Mouse (Mus musculus): Measurements from ENCODE around the gene Shisa6. TPM values are rescaled to one million over a fixed set of nuclear protein-coding genes. Genes with fewer than 3 reads are reported as not detected.

Shisa6 gene
- polyA plus RNA-seq (2012) = not detected in 2 replicates

DNA sequence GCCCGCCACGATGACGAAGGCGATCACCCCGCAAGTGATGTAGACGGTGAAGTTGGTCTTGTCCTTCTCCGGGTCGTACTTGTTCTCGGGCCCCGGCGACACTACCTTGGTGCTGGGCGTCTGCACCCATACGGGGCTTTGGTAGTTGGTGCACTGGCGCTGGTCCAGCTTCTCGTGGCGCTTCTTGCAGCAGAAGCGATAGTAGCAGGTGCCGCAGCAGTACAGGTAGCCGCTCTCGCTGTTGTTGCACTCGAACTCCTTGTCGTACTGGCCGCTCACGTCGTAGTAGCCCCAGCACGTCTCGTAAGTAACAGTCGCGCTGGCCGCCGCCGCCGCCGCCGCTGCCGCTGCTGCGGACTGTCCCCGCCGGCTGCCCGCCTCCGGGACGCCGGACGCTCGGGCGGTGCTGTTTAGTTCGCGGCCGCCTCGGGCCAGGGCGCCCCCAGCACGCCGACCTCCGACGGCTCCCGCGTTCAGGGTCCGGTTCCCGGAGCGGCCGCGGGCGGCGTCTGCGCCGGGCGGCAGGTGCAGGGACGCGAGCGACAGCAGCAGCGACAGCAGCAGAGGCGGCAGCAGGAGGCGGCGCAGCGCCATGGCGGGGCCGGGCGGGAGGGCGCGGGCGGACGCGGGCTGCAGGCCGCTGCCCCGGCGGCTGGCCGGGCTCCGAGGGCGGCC, at the start of gene Shisa6:
Shisa6 (minus strand) TSS at position 594 of the 675 bp plus-strand sequence.
- no peak for TF ChIP-seq GATA1 (IDR thresholded peaks at IDR 0.05; ENCODE audit: low read length)

DNA sequence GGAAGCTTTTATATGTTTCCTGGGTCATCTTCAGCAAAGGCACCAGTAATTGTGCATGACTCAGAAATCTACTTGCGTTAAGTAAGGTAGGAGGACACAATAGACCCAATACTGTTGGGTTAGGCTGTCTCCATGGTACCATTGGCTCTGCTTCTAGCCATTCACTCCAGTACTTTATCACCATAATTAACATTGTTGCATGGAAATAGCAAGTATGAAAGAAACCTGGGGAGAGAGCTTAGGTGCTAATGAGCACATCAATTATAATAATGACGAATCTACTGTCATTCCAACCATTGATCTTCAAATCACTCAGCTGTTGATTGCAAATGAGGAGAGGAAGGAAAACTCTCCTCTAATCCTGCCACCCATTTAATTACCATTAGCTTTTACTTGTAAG, 48.1 kb upstream of the Shisa6 start:
- TF ChIP-seq GATA1 (IDR thresholded peaks at IDR 0.05; ENCODE audit: low read length) = no peak

DNA sequence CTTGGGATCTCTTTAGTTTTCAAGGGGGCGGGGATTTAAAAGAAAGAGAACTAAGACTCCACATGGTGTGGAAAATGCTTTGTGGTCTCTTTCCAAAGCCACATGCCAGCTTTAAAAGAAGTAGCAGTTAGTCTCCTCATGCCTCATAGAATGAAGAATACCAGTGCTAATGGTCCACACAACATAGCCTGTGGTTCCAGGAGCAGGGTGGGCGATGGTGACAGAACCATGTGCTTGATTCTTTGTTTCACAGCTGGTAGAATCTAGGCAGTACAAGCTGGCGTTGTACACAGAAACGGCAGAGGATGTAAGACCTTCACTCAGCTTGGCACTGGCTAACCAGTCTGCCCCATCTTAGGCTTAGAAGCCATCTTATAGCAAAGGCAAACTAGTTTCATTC, 43.3 kb upstream of the Shisa6 start:
- TF ChIP-seq GATA1 (IDR thresholded peaks at IDR 0.05; ENCODE audit: low read length) = no peak

DNA sequence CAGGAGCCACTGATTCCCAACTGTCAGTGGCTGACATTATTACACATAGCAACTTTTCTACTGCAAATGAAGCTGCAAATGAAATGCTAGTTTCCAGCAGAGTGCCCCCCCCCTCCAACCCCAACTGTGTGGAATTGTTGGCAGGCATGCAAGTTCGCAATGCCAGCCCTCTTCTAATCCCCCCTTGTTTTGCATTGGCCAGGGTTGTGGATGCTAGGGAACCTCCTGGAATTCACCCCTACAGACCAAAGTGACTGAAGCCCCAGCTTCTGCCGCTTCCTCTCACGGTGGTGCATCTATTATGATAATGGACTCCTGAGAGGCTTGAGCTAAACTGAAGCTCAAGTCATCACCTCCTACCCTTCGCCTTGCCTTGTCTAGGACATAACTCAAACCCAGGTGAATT, 42.6 kb upstream of the Shisa6 start:
- TF ChIP-seq GATA1 (IDR thresholded peaks at IDR 0.05; ENCODE audit: low read length) = no peak

DNA sequence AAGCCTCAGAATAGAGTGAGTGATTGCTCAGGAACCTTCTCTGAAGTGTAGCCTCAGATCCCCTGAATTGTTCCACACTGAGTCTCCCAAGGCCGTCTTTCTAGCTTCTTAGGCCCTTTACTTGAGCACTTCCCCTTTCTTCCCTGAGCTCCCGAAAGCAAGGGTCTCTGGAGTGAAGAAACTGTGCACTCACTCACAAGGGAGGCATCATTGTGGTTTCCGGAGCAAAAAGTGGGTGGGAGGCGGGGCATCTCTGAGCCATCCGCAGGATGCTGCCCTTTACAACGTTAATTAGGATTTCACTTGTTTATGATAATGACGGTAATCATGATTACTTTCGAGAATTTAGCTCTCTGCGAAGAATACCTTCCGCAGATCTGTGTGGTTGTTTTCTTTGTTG, 41.6 kb upstream of the Shisa6 start:
- no peak for TF ChIP-seq GATA1 (IDR thresholded peaks at IDR 0.05; ENCODE audit: low read length)

DNA sequence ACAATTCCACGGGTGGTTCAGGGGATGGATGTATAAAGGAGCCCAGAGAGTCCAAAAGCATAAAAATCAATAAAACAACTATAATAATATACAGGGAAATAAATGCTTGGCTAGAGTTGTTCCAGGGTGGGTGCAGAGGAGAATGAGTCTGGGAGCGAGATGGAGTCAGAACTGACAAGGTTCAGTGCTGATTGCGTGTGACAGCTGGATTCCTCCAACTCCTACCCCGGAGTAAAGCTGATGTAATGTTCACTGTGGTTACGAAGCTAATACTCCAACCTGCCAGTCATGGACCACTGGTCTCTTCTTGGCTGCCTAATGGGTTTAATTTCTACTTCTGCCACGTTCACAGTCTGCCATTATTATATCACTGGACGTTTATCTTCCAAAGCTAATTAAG, 36.5 kb upstream of the Shisa6 start:
- no peak for TF ChIP-seq GATA1 (IDR thresholded peaks at IDR 0.05; ENCODE audit: low read length)

DNA sequence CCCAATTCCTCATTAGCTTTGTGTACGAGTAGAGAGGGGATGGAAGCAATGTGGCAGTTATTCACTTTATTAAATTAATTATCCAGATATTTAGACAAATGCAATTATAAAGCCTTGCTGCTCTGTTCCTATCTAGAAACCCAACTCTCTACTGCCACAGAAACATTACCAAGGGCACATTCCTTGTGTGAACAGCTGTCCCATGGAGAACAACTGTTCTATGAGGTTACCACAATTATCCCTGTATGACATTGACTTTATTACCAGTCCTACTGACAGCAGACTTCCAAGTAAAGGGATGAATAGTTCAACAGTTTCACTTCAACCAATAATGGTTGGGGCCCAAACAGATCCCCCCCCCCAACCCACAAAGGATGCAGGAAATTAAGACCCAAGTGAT, 12.1 kb upstream of the Shisa6 start:
- TF ChIP-seq GATA1 (IDR thresholded peaks at IDR 0.05; ENCODE audit: low read length) = no peak

DNA sequence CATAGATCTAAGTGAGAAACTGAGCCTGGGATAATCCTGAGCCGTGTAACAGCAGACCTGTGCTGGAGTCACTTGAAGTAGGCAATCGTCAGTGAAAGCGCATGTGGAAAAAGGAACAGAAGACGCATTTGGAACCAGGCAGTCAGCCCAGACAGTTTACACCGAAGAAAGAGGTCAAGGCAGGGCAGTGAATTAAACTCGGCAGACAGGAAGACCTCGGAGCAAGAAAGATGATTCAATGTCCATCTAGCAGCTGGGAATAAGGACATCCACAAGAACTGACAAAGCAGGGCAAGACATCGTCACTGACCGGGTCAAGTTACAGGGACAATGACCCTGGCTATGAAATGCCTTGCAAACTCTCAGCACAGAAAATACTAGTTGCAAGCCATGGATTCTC, 10.1 kb upstream of the Shisa6 start:
- TF ChIP-seq GATA1 (IDR thresholded peaks at IDR 0.05; ENCODE audit: low read length) = no peak

DNA sequence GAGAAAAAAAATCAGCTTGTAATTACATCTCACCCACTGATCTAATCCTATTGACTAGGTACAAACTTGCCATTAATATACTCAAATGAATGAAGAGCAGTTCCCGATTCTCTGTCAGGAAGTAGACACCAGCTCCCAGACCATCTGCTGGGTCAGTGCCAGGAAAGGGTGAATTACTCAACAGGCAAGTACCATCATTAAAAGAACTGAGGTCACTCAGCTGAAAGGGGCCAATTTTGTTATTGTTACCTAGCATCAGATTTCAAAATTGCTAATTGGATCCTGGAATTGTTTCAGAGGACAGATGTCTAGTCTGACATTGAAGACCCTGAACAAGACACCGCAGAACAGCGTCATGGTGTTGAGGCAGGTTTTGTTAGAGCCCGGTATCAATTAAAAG, 9.4 kb upstream of the Shisa6 start:
- no peak for TF ChIP-seq GATA1 (IDR thresholded peaks at IDR 0.05; ENCODE audit: low read length)

DNA sequence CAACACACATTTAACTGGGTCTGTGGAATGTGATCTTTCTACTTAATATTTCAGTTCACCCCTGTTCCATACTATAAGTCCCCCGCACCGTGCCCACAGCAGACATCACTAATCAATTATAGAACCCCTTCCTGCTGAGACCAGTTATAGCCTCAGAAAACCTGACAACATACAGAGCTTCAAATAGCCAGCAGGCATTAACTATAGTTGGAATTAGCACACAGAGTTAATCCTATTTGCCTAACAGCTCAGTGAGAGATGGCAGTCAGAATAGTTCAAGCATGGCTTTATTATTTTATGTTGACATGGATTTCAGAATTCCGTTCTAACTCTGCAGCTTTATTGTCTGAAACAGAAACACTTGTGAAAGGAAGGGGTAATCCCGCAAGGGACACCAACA, 8.5 kb upstream of the Shisa6 start:
- no peak for TF ChIP-seq GATA1 (IDR thresholded peaks at IDR 0.05; ENCODE audit: low read length)

DNA sequence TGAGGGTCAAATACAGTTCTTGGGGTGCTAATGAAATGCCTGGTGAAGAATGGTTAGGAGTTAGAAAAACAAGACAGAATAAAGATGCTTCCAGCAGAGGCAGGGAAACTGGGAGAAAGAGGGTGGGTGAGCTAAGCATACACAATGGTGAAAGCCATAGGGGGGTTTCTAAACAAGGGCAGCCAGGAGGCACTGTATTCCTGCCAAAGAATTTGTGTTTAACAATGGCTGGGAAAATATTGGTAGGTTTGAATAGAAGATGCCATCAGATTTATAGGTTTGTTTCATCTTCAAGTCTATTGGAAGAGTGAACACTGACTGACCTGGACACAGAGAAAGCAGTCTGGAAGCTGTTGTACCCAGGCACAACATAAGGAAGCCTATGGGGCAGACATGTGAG, 2.4 kb upstream of the Shisa6 start:
- TF ChIP-seq GATA1 (IDR thresholded peaks at IDR 0.05; ENCODE audit: low read length) = no peak

DNA sequence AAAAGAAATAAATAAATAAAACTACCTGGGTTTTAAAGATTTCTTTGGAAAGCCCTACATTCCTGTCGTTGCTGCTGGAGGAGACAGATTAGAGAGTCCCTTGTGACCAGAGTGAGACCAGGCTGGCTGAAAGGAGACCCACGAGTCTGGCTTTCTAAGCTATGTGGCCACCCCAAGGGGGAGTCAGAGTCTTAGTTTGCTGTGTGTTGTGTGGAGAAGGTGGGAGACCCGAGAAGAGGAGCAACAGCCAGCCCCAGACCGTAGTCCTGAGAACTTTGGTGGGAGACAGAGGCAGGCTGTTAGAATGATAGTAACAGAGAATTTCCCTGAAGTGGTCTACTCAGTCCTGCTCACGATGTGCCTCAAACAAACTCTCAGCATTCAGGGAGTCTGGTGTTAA, 1.6 kb upstream of the Shisa6 start:
- no peak for TF ChIP-seq GATA1 (IDR thresholded peaks at IDR 0.05; ENCODE audit: low read length)

DNA sequence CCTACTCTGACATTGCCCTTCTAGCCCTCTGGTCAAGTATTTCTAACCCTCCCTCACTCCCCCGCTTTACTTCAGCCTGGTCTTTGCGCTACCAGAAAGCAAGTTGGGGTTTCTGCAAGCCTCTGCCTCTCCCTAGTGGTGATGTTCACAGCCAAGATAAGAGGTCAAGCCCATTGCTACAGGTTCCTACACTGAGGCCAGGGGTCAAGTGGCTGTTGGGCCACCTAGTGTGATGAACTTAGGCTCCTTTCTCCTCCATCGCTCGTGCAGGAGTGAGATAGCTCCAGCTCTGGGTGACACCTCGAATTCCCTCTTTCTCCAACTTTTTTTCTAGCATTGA, 1.2 kb upstream of the Shisa6 start:
- no peak for TF ChIP-seq GATA1 (IDR thresholded peaks at IDR 0.05; ENCODE audit: low read length)

DNA sequence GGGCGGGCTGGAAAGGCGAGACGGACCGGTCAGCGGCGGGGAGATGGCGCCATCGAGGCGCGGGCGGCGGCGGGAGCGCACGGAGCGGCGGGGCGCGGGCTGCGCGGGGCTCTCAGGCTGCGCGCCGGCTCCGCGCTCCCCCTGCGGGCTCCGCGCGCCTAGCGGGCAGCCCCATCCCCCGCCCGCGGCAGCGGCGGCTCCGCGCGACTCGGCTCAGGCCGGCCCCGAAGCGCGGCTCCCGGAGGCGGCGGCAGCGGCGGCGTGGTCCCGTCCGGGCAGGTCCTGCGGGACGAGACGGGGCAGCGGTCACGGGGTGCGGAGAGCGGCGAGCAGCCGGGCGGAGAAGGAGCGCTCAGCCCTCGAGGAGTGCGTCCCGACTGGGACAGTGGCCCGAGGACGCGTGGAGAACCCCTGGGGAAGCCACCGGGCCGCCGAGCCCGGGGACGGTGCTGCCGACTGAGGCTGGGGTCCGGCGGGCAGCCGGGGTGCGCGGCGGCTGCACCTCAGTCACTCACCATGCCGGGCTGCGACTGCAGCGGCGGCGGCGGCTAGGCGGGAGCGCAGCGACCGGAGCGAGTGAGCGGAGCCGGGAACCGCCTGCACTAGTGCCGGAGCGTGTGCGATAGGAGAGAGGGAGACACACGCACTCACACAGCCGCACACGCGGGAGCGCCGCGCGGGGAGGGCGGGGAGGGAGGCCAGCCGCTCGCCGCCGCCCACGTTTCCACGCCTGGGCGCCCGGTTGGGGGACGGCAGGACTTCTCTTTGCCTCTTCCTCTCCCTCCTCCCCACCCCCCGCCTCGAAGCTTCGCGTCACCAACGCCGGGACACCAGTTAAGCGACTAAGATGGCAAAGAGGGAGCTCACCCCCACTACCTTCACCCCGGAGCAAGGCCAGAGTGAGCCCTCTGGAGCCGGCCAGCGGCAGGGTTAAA, 549 bp upstream of the Shisa6 start:
- no peak for TF ChIP-seq GATA1 (IDR thresholded peaks at IDR 0.05; ENCODE audit: low read length)

DNA sequence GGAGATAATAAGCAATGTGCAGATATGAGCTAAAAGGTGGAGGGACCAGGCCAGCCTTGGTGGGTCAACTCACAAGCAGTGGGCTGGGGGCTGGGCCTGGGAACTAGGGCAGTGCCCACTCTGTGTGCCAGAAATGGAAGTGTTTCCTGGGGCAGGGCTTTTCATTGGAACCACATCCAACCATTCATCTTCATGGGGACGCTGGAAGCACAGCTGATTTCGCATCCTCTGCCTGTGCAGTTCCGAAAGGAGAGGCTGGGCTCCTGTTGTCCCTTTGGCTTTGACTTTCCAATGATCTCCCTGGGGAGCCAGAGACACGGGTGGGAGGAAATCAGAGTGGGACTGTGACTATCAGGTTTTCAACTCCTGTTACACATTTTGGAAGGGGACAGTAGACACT, 1.5 kb downstream of the Shisa6 start:
- TF ChIP-seq GATA1 (IDR thresholded peaks at IDR 0.05; ENCODE audit: low read length) = no peak

DNA sequence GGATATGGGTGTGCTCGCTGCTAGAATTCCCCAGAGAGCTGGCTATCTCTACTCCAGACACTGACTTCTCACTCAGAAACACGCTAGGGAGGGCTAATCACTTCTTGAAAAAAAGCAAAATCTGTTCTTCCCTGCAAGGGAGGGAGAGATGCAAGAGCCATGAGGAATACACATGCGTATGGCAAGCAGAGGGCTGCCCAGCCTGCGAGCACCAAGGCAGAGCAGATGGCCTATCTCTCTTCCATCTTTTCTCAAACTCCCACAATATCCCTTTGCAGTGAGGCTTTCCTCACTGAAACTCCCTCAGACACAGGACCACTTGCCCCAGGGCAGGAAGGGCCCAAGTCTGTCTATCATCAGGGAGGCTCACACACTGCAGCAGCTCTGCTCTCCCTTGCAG, 3.4 kb downstream of the Shisa6 start:
- no peak for TF ChIP-seq GATA1 (IDR thresholded peaks at IDR 0.05; ENCODE audit: low read length)

DNA sequence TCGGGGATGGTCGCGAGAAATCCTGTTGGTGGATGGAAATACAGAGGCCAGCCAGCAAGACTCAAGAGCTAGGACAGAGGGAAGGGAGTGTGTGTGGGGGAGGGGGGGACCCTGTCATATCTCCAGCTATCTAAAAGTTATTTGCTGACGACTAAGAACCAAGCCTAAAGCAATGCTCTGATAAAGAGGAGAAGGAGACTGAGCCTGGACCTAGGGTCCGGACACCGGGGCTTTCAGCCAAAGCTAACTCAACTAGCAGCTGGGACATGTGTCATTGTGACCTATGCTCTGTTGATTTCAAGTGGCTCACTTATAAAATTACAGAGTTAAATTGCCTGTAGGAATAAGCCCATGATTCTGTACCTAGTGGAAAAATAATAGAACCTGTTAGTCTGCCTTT, 6.4 kb downstream of the Shisa6 start:
- TF ChIP-seq GATA1 (IDR thresholded peaks at IDR 0.05; ENCODE audit: low read length) = no peak

All from G1E-ER4 (cell line).